Comparison of ENCODE assay signal across 18 mouse cellular contexts in genomic region chr3:79927050-79927449, GRCm38 (mm10). TPM values are rescaled to one million over a fixed set of nuclear protein-coding genes. Genes with fewer than 3 reads are reported as not detected.
DNase-seq lines count a peak whose midpoint lies in the region; ATAC-seq and TF ChIP-seq lines count a peak whose summit lies in the region.
"Had no signal": no experiment of that assay in that cellular context is flagged by ENCODE, and none has a peak within 500 bp of the region (broad histone marks: within the 10 kb centered on the region; RNA-seq: fewer than 3 reads in every experiment).

No protein-coding gene starts in this region.

- TF ChIP-seq EP300 in MEL (IDR thresholded peaks at IDR 0.05; ENCODE audit: low read depth in 1 of 2, low read length in 2 of 2), result no peak

- H3K27me3 ChIP-seq in heart, embryonic 13.5 days (replicated peaks), result no peaks in the 10 kb centered on the region
- no peaks in the 10 kb centered on the region for H3K27me3 ChIP-seq in kidney, postnatal 0 days (ENCODE audit: insufficient read depth, low read length)
- no peaks in the 10 kb centered on the region for H3K27me3 ChIP-seq in MEL (ENCODE audit: control insufficient read depth in 1 of 2, insufficient read depth in 2 of 2, low read length in 2 of 2)
- H3K27me3 ChIP-seq: forebrain, embryonic 12.5 days; midbrain, embryonic 12.5 days; neural tube, embryonic 13.5 days had no signal

- 40% methylated on average over 4 of the region's 4 CpGs for WGBS in heart, embryonic 13.5 days
- WGBS in kidney, postnatal 0 days, result 50% methylated on average over 4 of the region's 4 CpGs

- H3K79me2 ChIP-seq in MEL (ENCODE audit: control insufficient read depth, insufficient read depth, low read length, poor library complexity), result no peaks in the 10 kb centered on the region

- TF ChIP-seq POLR2A in MEL (IDR thresholded peaks at IDR 0.05; ENCODE audit: control insufficient read depth in 1 of 2, insufficient read depth in 1 of 2, low read depth in 1 of 2, low read length in 2 of 2, poor library complexity in 1 of 2), result no peak

- H3K36me3 ChIP-seq in heart, embryonic 13.5 days, result peaks cover 11% of the 10 kb centered on the region; the same call in 1 of the 2 replicates
- H3K36me3 ChIP-seq in kidney, postnatal 0 days (ENCODE audit: insufficient read depth, low read length), result no peaks in the 10 kb centered on the region
- H3K36me3 ChIP-seq in MEL (ENCODE audit: control insufficient read depth in 1 of 2, insufficient read depth in 2 of 2, low read length in 2 of 2), result peaks cover 0 to 8% of the 10 kb centered on the region in 2 experiments; a peak in 2 of 4 replicates
- H3K36me3 ChIP-seq: forebrain, embryonic 12.5 days; midbrain, embryonic 12.5 days; neural tube, embryonic 13.5 days had no signal

- TF ChIP-seq CTCF in kidney, postnatal 0 days (IDR thresholded peaks at IDR 0.05; ENCODE audit: low read depth), result no peak
- TF ChIP-seq CTCF in MEL (IDR thresholded peaks at IDR 0.05 in 2 of 3, conservative IDR thresholded peaks at IDR 0.05 in 1 of 3; ENCODE audit: control insufficient read depth in 1 of 3, insufficient read depth in 1 of 3, low read depth in 2 of 3, low read length in 3 of 3, poor library complexity in 1 of 3, severe bottlenecking in 1 of 3), result no peak

- H3K4me3 ChIP-seq in heart, embryonic 13.5 days, result no peak overlapping the region
- H3K4me3 ChIP-seq in kidney, postnatal 0 days (replicated peaks; ENCODE audit: low read depth, low read length), result no peak overlapping the region
- H3K4me3 ChIP-seq in MEL (ENCODE audit: control insufficient read depth in 1 of 2, insufficient read depth in 1 of 2, low read depth in 2 of 2, low read length in 2 of 2), result no peak overlapping the region
- H3K4me3 ChIP-seq: forebrain, embryonic 12.5 days; left cerebral cortex, adult 2 months; midbrain, embryonic 12.5 days; neural tube, embryonic 13.5 days had no signal

- ATAC-seq in heart, embryonic 13.5 days (ENCODE audit: extremely low read depth, insufficient number of reproducible peaks, low FRiP score, low TSS enrichment), result peak; percentile 42; the same call in 1 of the 2 replicates
- no peak for ATAC-seq in kidney, postnatal 0 days (replicated peaks; ENCODE audit: low FRiP score, low read depth)

- H3K9ac ChIP-seq in heart, embryonic 13.5 days, result no peak overlapping the region
- no peak overlapping the region for H3K9ac ChIP-seq in kidney, postnatal 0 days (ENCODE audit: low read depth, low read length)
- no peak overlapping the region for H3K9ac ChIP-seq in MEL (ENCODE audit: control insufficient read depth, low read depth, low read length, poor library complexity, severe bottlenecking)
- H3K9ac ChIP-seq: forebrain, embryonic 12.5 days; liver, embryonic 14.5 days; midbrain, embryonic 12.5 days; neural tube, embryonic 13.5 days had no signal

- H3K4me2 ChIP-seq in heart, embryonic 13.5 days, result no peak overlapping the region
- H3K4me2 ChIP-seq in kidney, postnatal 0 days (ENCODE audit: low read length), result no peak overlapping the region
- H3K4me2 ChIP-seq: forebrain, embryonic 12.5 days; midbrain, embryonic 12.5 days; neural tube, embryonic 13.5 days had no signal

- intact Hi-C loops in heart, postnatal 25 days (cut with DNase I), result loop anchor here (5.0 kb wide), 1 partner anchor 40 kb away; no protein-coding TSS in a partner anchor

- peaks cover 72% of the 10 kb centered on the region for H3K4me1 ChIP-seq in heart, embryonic 13.5 days
- H3K4me1 ChIP-seq in kidney, postnatal 0 days (replicated peaks; ENCODE audit: insufficient read depth, low read length), result no peaks in the 10 kb centered on the region
- peaks cover 0 to 7% of the 10 kb centered on the region in 2 experiments; a peak in 3 of 4 replicates for H3K4me1 ChIP-seq in MEL (ENCODE audit: control insufficient read depth in 1 of 2, insufficient read depth in 2 of 2, low read length in 2 of 2)

- TF ChIP-seq RAD21 in MEL (IDR thresholded peaks at IDR 0.05; ENCODE audit: low read depth, low read length), result no peak

- DNase-seq in heart, postnatal 25 days (ENCODE audit: low spot score), result no peak
- DNase-seq in kidney, postnatal 0 days (ENCODE audit: low spot score), result peak; percentile 52
- no peak for DNase-seq in kidney, adult 9 months
- DNase-seq in MEL (ENCODE audit: low read depth, low spot score), result peak; percentile 21
- DNase-seq in NIH3T3 (ENCODE audit: low read depth), result peak; percentile 51
- DNase-seq in right cerebral cortex, postnatal 36 days (ENCODE audit: low spot score in 2 of 2), result no peak
- DNase-seq: cerebellum, adult 8-10 months; kidney, adult 18-20 months; kidney, postnatal 25 days; lung, postnatal 4 days; right cerebral cortex, postnatal 25 days; thymus, postnatal 4 days had no signal

- H3K9me3 ChIP-seq in heart, embryonic 13.5 days, result no peaks in the 10 kb centered on the region
- H3K9me3 ChIP-seq in kidney, postnatal 0 days (replicated peaks; ENCODE audit: low read length), result no peaks in the 10 kb centered on the region
- H3K9me3 ChIP-seq in MEL (replicated peaks; ENCODE audit: insufficient read depth, low read length), result no peaks in the 10 kb centered on the region
- H3K9me3 ChIP-seq: forebrain, embryonic 12.5 days; midbrain, embryonic 12.5 days; neural tube, embryonic 13.5 days had no signal

- H3K27ac ChIP-seq in heart, embryonic 13.5 days (replicated peaks), result peak overlapping the region; percentile 75
- no peak overlapping the region for H3K27ac ChIP-seq in kidney, postnatal 0 days
- H3K27ac ChIP-seq in MEL (ENCODE audit: control insufficient read depth, low read depth, low read length), result no peak overlapping the region
- H3K27ac ChIP-seq: forebrain, embryonic 12.5 days; left cerebral cortex, adult 2 months; liver, embryonic 14.5 days; midbrain, embryonic 12.5 days; neural tube, embryonic 13.5 days had no signal

TF ChIP-seq in MEL, 35 proteins besides CTCF, POLR2A, EP300 and RAD21:
- TF ChIP-seq POLR2AphosphoS2 (IDR thresholded peaks at IDR 0.05; ENCODE audit: low read length) (no peak), MAFK (IDR thresholded peaks at IDR 0.05; ENCODE audit: borderline replicate concordance, low read depth, low read length) (no peak), UBTF (IDR thresholded peaks at IDR 0.05; ENCODE audit: borderline replicate concordance, insufficient read depth, low read depth, low read length) (no peak), NELFE (IDR thresholded peaks at IDR 0.05; ENCODE audit: low read depth, low read length) (no peak), MXI1 (IDR thresholded peaks at IDR 0.05; ENCODE audit: low read depth, low read length) (no peak), TCF12 (IDR thresholded peaks at IDR 0.05; ENCODE audit: low read depth, low read length) (no peak), MYC (IDR thresholded peaks at IDR 0.05; ENCODE audit: low read depth, low read length) (no peak), ZNF384 (IDR thresholded peaks at IDR 0.05; ENCODE audit: low read depth, low read length) (no peak), SMC3 (IDR thresholded peaks at IDR 0.05; ENCODE audit: low read depth, low read length) (no peak), BHLHE40 (IDR thresholded peaks at IDR 0.05; ENCODE audit: borderline replicate concordance, low read depth, low read length) (no peak), GATA1 (IDR thresholded peaks at IDR 0.05; ENCODE audit: low read depth, low read length) (no peak)

RNA-seq across cellular contexts. Expression of gene Fam198b, which starts 42.7 kb away (rescaled TPM):
- polyA plus RNA-seq in heart, embryonic 13.5 days (2015; fragmentation: Nextera tagmentation; extraction: Ambion mirVana), result 43.8 and 54.8 TPM in 2 replicates
- 10 to 100 TPM; 23.8 to 27.7 TPM for total RNA-seq in heart, postnatal 25 days (2021)
- polyA plus RNA-seq in kidney, postnatal 0 days (2015; fragmentation: Nextera tagmentation; extraction: Ambion mirVana), result 7.4 and 8.8 TPM in 2 replicates
- 1.5 and 4.9 TPM in 2 replicates for total RNA-seq in MEL (2012; rRNA removed)
- 1 to 10 TPM in 1 of 2 experiments, not detected in 1; 3.1 TPM for polyA plus RNA-seq in MEL (2012; ENCODE audit: insufficient read depth in 1 of 2, insufficient read length in 2 of 2, low read depth in 1 of 2, low replicate concordance in 2 of 2, missing spikeins in 1 of 2)

Comparison
In these comparisons a context has a peak if more than half of its experiments do, and no peak if none do; other contexts are left out.
1. DNase-seq: peak in kidney, postnatal 0 days (single experiment), MEL (single experiment) and NIH3T3 (single experiment); none in heart, postnatal 25 days (single experiment), kidney, adult 9 months (single experiment) and right cerebral cortex, postnatal 36 days (0 of 2).